Mouse (Mus musculus) megakaryocyte, adult 5-6 weeks (primary cell): ENCODE results near the gene Pnldc1. TPM values are rescaled to one million over a fixed set of nuclear protein-coding genes. Genes with fewer than 3 reads are reported as not detected.

Experiments used
- ATAC-seq: 2 replicates; pipeline ENCODE4 v1.8.0; 2016; ENCODE audit warnings: mild to moderate bottlenecking, inconsistent platforms; ENCODE audit not compliant: poor library complexity, severe bottlenecking
- total RNA-seq, 2 experiments: library from RNA; stranded (forward) in 1 of 2; stranded (reverse) in 1 of 2; fragments of 153-499, 151-499 nt in 1 of 2; fragments of 221-1000, 200-1000 nt in 1 of 2; gene quantifications; 2 replicates each; pipeline versions ENCODE4 v1.2.3 to v1.2.4; 2015 to 2017

Pnldc1 gene
- total RNA-seq, 2 experiments from 2014 or later = 0.11 to 1.4 TPM

GRCm38 (mm10) chr17:12859006-12859520, 51.0 kb downstream of the Pnldc1 start:
- no peak for ATAC-seq

DNA sequence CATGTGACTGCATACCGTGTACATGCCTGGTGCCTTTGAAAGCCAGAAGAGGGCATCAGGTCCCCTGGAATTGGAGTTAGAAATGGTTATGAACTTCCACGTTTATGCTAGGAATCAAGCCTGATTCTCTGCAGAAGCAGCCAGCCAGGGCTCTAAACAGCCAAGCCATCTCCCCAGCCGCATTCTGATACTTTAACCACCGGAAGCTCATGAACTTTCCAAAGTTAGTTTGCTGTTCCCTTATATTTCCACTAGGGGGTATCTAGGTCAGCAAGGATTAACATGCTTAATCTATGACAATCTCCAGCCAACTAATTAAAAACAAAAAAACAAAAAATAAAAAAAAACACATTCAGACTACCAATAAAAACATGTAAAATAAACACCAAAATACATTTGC, 52.0 kb downstream of the Pnldc1 start:
- peak; percentile 60 for ATAC-seq

- no peak for ATAC-seq
Measured at GRCm38 (mm10) chr17:12857395-12857794, 52.6 kb downstream of the Pnldc1 start.

DNA sequence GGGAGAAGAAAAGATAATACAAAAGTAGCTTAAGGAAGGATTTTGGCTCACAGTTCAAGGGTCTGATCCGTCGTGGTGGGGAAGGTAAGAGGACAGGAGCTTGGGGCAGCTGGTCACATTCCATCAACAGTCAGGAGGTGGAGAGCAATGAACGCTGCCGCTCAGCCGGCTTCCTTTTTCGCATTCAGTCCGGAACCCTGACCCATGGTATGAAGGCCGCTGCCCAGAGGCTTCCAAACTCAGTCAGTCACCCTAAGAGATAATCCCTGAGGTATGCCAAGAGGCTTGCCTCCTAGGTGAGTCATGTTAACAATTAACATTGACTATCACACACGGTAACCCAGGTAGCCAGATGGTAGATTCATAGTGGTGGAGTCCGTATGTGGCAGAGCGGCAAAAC, 55.6 kb downstream of the Pnldc1 start:
- no peak for ATAC-seq

- no peak for ATAC-seq
Measured at GRCm38 (mm10) chr17:12853821-12854220, 56.2 kb downstream of the Pnldc1 start.

DNA sequence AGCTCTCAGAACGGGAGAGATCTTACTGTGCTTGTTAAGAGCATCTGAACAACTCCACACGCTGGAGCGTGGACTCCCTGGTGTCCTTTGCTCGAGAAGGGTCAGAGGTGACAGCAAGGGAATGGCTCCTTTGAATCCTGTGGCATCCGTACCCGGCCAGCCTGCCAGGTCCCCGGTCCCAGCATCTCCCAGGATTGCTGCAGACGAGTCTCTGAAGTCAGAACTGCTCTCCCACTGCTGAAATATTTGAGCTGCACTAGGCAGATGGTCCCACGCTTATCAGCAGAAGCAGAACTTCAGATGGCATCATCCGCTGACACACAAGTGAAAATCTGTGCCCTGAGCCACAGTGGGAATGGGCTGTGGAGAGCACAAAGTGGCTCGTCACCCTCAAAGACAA, 58.3 kb downstream of the Pnldc1 start:
- ATAC-seq = no peak

DNA sequence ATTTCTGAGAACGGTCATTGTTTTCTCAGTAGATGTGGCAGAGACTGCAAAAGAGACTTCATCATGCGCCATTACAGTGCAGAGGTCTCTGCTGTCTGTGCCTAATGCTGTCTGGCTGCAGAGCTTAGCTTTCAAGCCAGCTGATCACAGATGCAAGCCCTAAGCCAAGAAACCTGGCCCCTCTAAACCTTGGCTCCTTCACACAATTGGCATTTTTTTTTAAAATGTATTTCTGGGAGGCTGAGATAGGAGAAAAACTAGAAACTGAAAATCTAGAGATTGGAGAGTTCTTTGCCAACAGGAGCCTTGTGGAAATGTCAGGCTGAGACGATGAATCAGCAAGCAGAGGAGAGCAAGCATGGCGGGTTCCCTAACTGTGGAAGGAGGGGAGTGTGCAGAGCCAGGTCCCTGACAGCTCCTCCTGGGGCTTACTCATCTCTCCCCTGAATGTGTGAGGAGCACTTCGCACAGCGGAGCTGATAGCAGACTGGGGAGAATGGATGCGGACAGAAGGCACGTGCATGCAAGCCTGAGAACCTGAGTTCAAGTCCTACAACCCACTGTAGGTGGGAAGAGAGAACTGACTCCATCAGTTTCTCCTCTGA, 60.1 kb downstream of the Pnldc1 start:
- no peak for ATAC-seq

- no peak for ATAC-seq
Measured at GRCm38 (mm10) chr17:12847736-12848135, 62.3 kb downstream of the Pnldc1 start.

GRCm38 (mm10) chr17:12846474-12846873, 63.6 kb downstream of the Pnldc1 start:
- no peak for ATAC-seq

- no peak for ATAC-seq
Measured at GRCm38 (mm10) chr17:12845862-12846261, 64.2 kb downstream of the Pnldc1 start.

DNA sequence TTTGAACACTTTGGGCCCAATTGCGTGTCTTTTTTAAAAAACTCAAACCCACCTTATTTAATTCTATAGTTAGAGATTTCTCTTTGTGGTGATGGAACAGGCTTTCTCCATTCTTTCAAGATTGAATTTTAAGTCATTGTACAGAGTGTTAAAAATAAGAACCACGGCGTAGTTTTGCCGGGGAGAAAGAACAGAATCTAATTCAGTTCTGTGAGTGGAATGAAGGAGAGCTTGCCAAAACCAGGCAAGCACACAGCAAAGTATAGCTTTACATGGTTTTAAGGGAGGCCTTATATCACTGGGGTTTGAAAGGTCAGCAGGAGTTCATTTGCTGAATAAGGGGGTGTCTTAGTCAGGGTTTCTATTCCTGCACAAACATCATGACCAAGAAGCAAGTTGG, 65.5 kb downstream of the Pnldc1 start:
- ATAC-seq = no peak

GRCm38 (mm10) chr17:12843826-12844225, 66.2 kb downstream of the Pnldc1 start:
- ATAC-seq = no peak

GRCm38 (mm10) chr17:12839475-12840267, 70.4 kb downstream of the Pnldc1 start:
- ATAC-seq = no peak

Other genes with a start within 250 kb of the Pnldc1 start
- gene Slc22a1, start 234.4 kb downstream of the Pnldc1 start, total RNA-seq (2015) = not detected in 2 replicates
- gene Slc22a1, start 234.4 kb downstream of the Pnldc1 start, total RNA-seq (2017) = not detected in 2 replicates
- gene Igf2r, start 140.6 kb downstream of the Pnldc1 start, total RNA-seq (2015) = 0.69 and 1.9 TPM in 2 replicates
- gene Igf2r, start 140.6 kb downstream of the Pnldc1 start, total RNA-seq (2017) = 3.7 and 5.7 TPM in 2 replicates
- not detected in 2 replicates for gene Mas1, start 42.1 kb downstream of the Pnldc1 start, total RNA-seq (2015)
- not detected in 2 replicates for gene Mas1, start 42.1 kb downstream of the Pnldc1 start, total RNA-seq (2017)
- gene Mrgprh, start 34.2 kb downstream of the Pnldc1 start, total RNA-seq (2015) = not detected in 2 replicates
- not detected in 2 replicates for gene Mrgprh, start 34.2 kb downstream of the Pnldc1 start, total RNA-seq (2017)
- gene Tcp1, start 5.5 kb upstream of the Pnldc1 start, total RNA-seq (2015) = 233 and 244 TPM in 2 replicates
- 370 and 389 TPM in 2 replicates for gene Tcp1, start 5.5 kb upstream of the Pnldc1 start, total RNA-seq (2017)
- gene Mrpl18, start 6.1 kb upstream of the Pnldc1 start, total RNA-seq (2015) = 112 and 131 TPM in 2 replicates
- 122 and 163 TPM in 2 replicates for gene Mrpl18, start 6.1 kb upstream of the Pnldc1 start, total RNA-seq (2017)
- gene Acat3, start 30.4 kb upstream of the Pnldc1 start, total RNA-seq (2015) = not detected in 2 replicates
- gene Acat3, start 30.4 kb upstream of the Pnldc1 start, total RNA-seq (2017) = 0.33 and 0.51 TPM in 2 replicates
- gene Acat2, start 50.5 kb upstream of the Pnldc1 start, total RNA-seq (2015) = 7.6 and 9.0 TPM in 2 replicates
- gene Acat2, start 50.5 kb upstream of the Pnldc1 start, total RNA-seq (2017) = 9.1 and 9.8 TPM in 2 replicates
- gene Wtap, start 83.9 kb upstream of the Pnldc1 start, total RNA-seq (2015) = 114 and 116 TPM in 2 replicates
- 246 and 306 TPM in 2 replicates for gene Wtap, start 83.9 kb upstream of the Pnldc1 start, total RNA-seq (2017)
- gene Sod2, start 96.6 kb upstream of the Pnldc1 start, total RNA-seq (2015) = 57.6 and 73.8 TPM in 2 replicates
- gene Sod2, start 96.6 kb upstream of the Pnldc1 start, total RNA-seq (2017) = 23.3 and 40.3 TPM in 2 replicates
- gene Gpr31b, start 142.1 kb upstream of the Pnldc1 start, total RNA-seq (2015) = not detected in 2 replicates
- 0.81 TPM in 1 of 2 replicates, not detected in the other for gene Gpr31b, start 142.1 kb upstream of the Pnldc1 start, total RNA-seq (2017)
- 0.04 TPM in 1 of 2 replicates, not detected in the other for gene Tcp10b, start 150.9 kb upstream of the Pnldc1 start, total RNA-seq (2015)
- not detected in 2 replicates for gene Tcp10b, start 150.9 kb upstream of the Pnldc1 start, total RNA-seq (2017)
- gene Unc93a, start 221.6 kb upstream of the Pnldc1 start, total RNA-seq (2015) = not detected in 2 replicates
- 0.29 TPM in 1 of 2 replicates, not detected in the other for gene Unc93a, start 221.6 kb upstream of the Pnldc1 start, total RNA-seq (2017)